Mouse (Mus musculus): ENCODE measurements around the gene Pfn1.

DNA sequence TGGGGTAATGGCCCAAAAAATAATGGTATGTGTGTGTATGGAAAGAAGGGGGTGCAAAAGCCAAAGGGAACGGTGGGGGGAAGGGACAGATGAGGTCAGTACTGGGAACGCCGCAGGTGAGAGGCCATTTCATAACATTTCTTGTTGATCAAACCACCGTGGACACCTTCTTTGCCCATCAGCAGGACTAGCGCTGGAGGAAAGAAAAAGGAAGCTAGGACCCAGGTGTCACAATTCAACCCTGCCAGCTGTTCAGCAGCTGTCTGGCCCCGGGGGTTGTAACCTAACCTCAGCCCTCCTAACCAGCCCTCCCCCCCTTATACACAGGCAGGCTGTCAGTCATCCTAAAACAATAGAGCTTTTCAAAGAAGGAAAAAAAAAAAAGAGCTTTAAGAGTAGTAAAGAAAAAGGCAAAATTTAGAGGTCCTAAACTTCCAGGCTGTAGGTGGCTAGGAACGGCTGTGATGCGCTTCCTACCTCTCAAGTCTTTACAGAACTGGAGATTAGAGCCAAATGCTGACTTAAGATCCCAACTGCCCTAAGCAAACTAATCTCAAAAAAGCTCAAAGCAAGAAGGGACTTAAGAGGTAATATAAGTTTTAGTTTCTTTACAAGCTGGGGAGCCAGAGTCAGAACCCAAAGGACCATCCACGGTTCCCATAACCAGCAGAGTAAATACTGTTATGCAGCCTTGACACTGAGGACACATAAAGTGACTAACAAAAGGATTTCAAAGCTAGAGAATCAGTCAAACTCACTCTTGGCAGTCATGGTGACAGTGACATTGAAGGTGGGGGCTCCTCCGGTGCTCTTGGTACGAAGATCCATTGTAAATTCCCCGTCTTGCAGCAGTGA lies 2.2 kb downstream of the Pfn1 start:
- TF ChIP-seq EP300 (IDR thresholded peaks at IDR 0.05; ENCODE audit: insufficient read depth, low read depth, low read length) (no peak), POLR2A (IDR thresholded peaks at IDR 0.05; ENCODE audit: insufficient read depth, low read depth, low read length) (no peak; the same call in 1 of the 2 replicates), CTCF (IDR thresholded peaks at IDR 0.05) (no peak)
